ENCODE assay signal across 1 mouse cellular context in genomic region chr17:25273706-25274501, GRCm38 (mm10).
TF ChIP-seq lines count a peak whose summit lies in the region.

No protein-coding gene starts in this region.

TF ChIP-seq in MEL, 35 proteins besides CTCF, POLR2A, EP300 and RAD21 (continued from another document):
- TF ChIP-seq ZNF384 (IDR thresholded peaks at IDR 0.05; ENCODE audit: low read depth, low read length) (peak; percentile 99), POLR2AphosphoS2 (IDR thresholded peaks at IDR 0.05; ENCODE audit: low read length) (no peak), ZMIZ1 (IDR thresholded peaks at IDR 0.05; ENCODE audit: low read depth, low read length) (no peak; the same call in 1 of the 2 replicates), NELFE (IDR thresholded peaks at IDR 0.05; ENCODE audit: low read depth, low read length) (no peak; the same call in 1 of the 2 replicates), SMC3 (IDR thresholded peaks at IDR 0.05; ENCODE audit: low read depth, low read length) (peak; percentile 36), SIN3A (IDR thresholded peaks at IDR 0.05; ENCODE audit: low read length) (peak; percentile 24; the same call in 1 of the 2 replicates), ELF1 (IDR thresholded peaks at IDR 0.05; ENCODE audit: low read depth, low read length) (no peak), POLR2AphosphoS5 (IDR thresholded peaks at IDR 0.05; ENCODE audit: borderline replicate concordance, low read depth, low read length) (no peak), USF1 (IDR thresholded peaks at IDR 0.05; ENCODE audit: low read depth, low read length) (peak; percentile 75), MYC (IDR thresholded peaks at IDR 0.05; ENCODE audit: low read depth, low read length) (peak; percentile 91), JUND (IDR thresholded peaks at IDR 0.05; ENCODE audit: low read depth, low read length) (no peak), UBTF (IDR thresholded peaks at IDR 0.05; ENCODE audit: borderline replicate concordance, insufficient read depth, low read depth, low read length) (no peak), MEF2A (IDR thresholded peaks at IDR 0.05; ENCODE audit: extremely low read depth, insufficient replicate concordance, low read depth, low read length, poor library complexity, severe bottlenecking) (no peak), HCFC1 (IDR thresholded peaks at IDR 0.05; ENCODE audit: low read depth, low read length) (peak; percentile 69), KAT2A (conservative IDR thresholded peaks at IDR 0.05; ENCODE audit: low read depth, low read length) (peak; percentile 54), ZKSCAN1 (IDR thresholded peaks at IDR 0.05; ENCODE audit: low read depth, low read length) (no peak), CHD2 (IDR thresholded peaks at IDR 0.05; ENCODE audit: low read length) (peak; percentile 91), CHD1 (IDR thresholded peaks at IDR 0.05; ENCODE audit: low read depth, low read length) (no peak), MXI1 (IDR thresholded peaks at IDR 0.05; ENCODE audit: low read depth, low read length) (peak; percentile 83), TBP (IDR thresholded peaks at IDR 0.05; ENCODE audit: low read depth, low read length) (peak; percentile 23; the same call in 1 of the 2 replicates), TAL1 (IDR thresholded peaks at IDR 0.05; ENCODE audit: low read length) (no peak), TCF12 (IDR thresholded peaks at IDR 0.05; ENCODE audit: low read depth, low read length) (peak; percentile 41; the same call in 1 of the 2 replicates), NRF1 (IDR thresholded peaks at IDR 0.05; ENCODE audit: insufficient read depth, low read depth, low read length, poor library complexity, severe bottlenecking) (0 out of 2 replicates have a peak, but pooled peaks have one; percentile 24), USF2 (IDR thresholded peaks at IDR 0.05; ENCODE audit: borderline replicate concordance in 1 of 2, insufficient read depth in 1 of 2, low read depth in 1 of 2, low read length in 2 of 2) (no peak), ZC3H11A (IDR thresholded peaks at IDR 0.05; ENCODE audit: low read depth, low read length) (no peak), ETS1 (IDR thresholded peaks at IDR 0.05; ENCODE audit: low read depth, low read length) (peak; percentile 32), GABPA (IDR thresholded peaks at IDR 0.05; ENCODE audit: low read depth, low read length) (peak; percentile 95; the same call in 1 of the 2 replicates), MAFK (IDR thresholded peaks at IDR 0.05; ENCODE audit: borderline replicate concordance, low read depth, low read length) (no peak), GATA1 (IDR thresholded peaks at IDR 0.05; ENCODE audit: low read depth, low read length) (no peak), MAZ (IDR thresholded peaks at IDR 0.05; ENCODE audit: low read depth, low read length) (peak; percentile 92), MYB (IDR thresholded peaks at IDR 0.05; ENCODE audit: low read depth, low read length) (no peak), BHLHE40 (IDR thresholded peaks at IDR 0.05; ENCODE audit: borderline replicate concordance, low read depth, low read length) (peak; percentile 97), E2F4 (IDR thresholded peaks at IDR 0.05; ENCODE audit: borderline replicate concordance, low read depth, low read length) (no peak)
